Mouse (Mus musculus) induced T-regulatory cell, adult 2 months (primary cell): ENCODE results near the gene Hmx1.

Source experiments
- DNase-seq: peaks from one replicate; pipeline ENCODE4 v3.0.0-alpha.2; 2012; ENCODE audit warnings: low read depth

The Hmx1 gene

GRCm38 (mm10) chr5:35388491-35389111, at the start of gene Hmx1:
Gene Hmx1 (plus strand): TSS chr5:35389108.
- DNase-seq, result no peak

DNA sequence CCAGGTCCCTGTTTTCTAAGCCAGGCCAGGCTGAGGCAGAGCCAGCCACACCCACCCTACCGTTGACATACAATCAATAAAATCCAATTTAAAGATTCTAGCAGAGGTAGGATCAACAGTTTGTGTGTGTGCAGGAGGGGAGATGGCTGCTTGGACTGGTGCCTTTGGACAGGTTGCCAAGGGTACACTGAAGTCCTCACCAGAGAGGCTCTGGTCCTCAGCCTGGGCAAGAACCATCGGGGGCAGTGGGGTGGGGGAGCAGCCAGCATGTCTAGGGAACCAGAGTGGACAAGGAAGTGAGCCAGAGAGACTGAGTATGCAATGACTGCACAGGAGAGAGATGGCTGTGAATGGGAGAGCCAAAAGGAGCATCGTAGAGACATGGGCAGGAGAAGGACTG, 43.8 kb upstream of the Hmx1 start:
- no peak for DNase-seq

DNA sequence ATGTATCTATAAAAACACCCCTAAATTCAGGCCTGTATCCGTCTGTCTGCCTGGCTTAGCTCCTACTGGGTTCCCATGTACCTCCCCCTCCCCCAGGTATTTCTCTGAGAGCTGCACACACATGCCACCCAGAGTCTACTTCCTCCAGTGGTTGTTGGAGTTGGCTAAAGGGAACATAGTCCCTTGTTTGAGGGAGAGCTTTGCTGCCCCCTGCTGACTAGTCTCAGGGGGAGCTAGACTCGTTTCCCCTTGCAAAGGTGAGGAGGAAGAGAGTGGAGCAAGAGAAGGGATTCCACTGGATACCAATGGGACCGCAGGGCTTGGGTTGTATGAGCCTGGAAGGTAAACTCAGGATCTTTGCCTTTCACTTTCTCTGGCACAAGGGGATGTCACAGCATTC, 40.1 kb upstream of the Hmx1 start:
- peak; percentile 56 for DNase-seq

DNA sequence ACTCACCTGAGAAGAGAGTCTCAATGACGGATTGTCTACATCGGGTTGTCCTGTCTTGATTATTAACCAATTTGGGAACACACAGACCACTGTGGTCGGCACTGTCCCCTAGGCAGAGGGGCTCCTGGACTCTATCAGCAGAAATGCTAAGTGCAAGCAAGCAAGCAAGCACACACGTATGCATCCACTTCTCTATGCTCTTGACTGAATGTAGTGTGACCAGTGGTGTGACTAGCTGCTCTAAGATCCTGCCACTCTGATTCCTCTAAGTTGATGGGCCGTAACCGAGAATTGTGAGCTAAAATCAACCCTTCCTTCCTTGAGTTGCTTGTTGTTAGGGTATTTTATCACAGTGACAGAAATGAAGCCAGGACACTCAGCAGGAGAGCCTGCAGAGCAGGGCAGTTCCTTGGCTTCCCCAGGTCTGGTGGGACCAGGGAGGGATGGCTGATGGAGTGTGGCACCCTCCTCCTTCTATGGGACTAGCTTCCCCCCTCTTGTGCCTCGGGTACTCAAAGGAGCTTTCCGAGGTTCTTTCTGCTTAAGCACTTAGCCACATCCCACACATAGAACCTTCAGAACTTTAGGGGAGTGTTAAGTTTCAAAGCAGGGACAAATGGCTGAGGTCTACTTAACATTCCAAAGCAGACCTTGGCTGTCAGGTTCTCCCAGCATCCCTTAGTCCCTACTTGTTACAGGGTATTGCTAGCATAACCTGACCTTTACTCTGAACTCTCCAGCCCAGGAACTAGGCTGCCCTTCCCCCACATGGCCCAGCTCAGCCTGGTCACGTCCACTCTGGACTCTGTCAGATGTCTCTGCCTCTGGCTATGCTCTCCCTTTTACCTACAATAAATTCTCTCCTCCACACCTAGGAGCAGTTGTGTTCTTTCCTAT, 31.1 kb upstream of the Hmx1 start:
- no peak for DNase-seq

DNA sequence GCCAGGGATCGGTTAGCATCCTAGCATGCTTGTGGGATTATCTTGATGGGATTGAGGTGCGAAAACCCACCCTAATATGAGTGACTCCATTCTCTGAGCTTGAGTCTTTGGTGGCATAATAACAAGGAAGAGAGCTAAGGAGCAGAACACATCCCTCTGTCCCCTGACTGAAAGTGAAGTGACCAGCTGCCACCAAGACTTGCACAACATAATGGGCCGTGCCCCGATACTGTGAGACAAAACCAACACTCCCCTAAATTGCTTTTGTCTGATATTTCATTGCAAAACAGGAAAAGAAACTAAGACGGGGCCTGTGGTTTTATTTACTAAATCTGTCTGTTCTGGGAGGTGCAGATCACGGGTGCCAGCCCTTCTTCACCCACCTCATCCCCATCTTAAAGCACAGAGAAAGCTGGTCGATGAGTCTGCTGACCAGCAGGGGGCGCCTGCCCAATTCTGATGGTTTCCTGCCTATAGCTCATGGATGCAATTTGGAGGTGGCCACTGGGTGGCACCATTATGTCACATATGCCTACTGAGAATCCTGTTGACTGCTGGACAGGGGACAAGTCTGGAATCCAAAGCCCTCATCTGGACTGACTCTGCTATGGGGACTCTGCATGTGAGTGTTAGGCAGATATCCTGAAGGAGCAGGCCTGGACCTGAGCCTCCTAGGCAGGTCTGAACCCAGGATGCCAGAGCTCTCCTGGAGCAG, 27.2 kb upstream of the Hmx1 start:
- peak; percentile 89 for DNase-seq

- no peak for DNase-seq
Measured at GRCm38 (mm10) chr5:35366241-35367032, 22.5 kb upstream of the Hmx1 start.

DNA sequence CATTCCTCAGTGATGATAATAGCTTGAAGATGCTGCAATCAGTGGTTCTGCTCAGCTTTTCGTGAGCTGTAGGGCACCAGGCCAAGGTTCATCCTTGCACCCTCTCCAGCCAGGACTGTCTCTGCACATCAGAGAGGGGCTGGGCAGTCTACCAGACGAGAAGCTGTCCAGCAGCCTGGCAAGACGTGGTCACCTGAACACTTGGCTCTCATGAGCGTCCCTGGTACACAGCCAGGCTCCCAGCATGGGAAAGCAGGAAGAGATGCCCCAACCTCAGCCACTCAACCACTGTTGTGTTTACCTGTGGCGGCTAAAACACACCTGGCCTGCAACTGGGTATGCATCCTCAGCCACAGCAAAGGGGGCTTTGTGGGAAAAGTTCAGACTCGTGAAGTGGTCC, 20.0 kb upstream of the Hmx1 start:
- DNase-seq, result no peak

DNA sequence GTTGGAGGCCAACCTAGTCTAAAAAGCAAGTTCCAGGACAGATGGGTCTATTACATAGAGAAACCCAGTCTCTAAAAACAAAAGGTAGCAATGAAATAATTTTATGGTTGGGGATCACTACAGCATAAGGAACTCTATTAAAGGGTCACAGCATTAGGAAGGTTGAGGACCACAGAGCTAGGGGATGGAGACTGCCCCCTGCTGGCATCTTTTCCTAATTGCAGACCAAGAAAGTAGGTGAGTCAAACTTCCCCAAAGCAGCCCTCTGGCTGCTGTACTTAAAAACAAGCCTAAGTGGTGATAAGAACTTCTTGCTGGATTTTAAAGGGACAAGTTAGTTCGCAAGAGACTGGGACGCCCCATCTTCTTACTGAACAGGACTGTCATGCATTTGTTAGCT, 9.8 kb upstream of the Hmx1 start:
- peak; percentile 21 for DNase-seq

DNA sequence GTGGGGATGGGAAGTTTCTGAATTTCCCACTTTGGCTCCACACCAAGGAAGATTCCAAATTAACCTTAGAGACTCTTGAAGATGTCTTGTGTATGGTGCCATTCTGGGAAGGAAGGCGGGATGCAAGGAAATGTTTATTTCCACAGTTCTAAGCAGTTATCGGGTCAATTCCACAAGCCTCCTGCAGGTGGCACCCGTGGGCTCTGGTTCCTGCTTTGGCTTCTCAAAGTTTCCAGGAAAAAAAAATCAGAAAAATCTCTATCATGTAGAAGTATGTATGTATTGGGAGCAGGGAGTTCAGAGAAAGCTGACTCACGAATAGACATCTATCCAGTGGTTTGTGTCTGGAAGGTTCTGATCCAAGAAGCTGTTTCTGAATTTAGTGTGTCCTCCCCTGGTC, 9.1 kb upstream of the Hmx1 start:
- DNase-seq, result peak; percentile 51

- no peak for DNase-seq
Measured at GRCm38 (mm10) chr5:35387834-35388490, 946 bp upstream of the Hmx1 start.

GRCm38 (mm10) chr5:35389441-35389840, 533 bp downstream of the Hmx1 start:
- no peak for DNase-seq

GRCm38 (mm10) chr5:35389915-35390314, 1.0 kb downstream of the Hmx1 start:
- DNase-seq, result no peak

DNA sequence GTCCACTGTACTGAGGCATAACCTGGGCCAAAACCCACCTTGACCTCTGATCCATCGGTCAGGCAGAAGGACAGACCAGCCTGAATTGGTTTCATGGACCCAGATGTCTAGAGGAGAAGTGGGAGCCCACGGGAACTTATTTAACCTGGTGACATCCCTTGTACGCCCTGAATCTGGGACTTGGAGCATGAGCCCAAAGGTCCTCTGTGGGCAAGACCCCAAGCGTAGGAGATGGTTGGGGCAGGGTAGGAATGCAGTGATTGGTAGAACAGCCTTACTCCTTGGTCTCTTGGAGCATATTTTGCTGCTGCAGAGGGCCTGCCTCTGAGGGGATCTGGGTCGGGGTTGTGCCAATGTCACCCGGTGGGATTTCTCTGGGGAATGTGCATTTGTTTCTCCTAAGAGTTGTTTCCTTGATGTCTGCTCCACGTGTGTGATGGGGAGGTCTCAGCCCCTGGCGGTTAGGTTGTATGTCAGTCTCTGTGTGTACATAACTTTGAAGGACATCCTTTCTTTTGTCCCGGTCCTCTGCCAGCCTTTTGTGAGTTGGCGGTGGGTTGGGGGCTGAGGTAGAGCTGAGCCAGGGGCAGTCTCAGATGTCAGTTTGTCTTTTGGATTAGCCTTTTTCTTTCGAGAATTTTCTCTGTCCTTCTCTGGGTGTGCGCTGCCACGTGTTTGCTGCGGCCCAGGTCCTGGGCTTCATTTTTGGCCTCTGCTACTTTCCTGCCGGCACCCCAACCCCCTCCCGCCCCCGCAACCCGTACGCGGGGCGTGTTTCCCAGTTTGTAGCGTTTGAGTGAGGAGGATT, 2.1 kb downstream of the Hmx1 start:
- DNase-seq, result no peak

DNA sequence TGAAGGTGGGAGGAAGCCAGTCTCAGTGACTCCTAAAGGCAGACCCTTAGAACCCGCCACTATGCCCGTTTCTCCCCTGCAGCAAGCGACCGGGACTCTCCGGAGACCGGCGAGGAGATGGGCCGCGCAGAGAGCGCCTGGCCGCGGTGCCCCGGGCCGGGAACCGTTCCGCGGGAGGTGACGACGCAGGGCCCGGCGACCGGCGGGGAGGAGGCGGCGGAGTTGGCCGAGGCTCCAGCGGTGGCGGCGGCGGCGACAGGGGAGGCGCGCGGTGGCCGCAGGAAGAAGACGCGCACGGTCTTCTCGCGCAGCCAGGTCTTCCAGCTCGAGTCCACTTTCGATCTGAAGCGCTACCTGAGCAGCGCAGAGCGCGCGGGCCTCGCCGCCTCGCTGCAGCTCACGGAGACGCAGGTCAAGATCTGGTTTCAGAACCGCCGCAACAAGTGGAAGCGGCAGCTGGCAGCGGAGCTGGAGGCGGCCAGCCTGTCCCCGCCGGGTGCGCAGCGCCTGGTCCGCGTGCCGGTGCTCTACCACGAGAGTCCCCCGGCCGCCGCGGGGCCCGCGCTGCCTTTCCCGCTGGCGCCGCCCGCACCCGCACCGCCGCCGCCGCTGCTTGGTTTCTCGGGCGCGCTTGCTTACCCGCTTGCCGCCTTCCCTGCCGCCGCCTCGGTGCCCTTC, 2.9 kb downstream of the Hmx1 start:
- DNase-seq, result no peak

GRCm38 (mm10) chr5:35392334-35392695, 3.4 kb downstream of the Hmx1 start:
- no peak for DNase-seq

GRCm38 (mm10) chr5:35395566-35396440, 6.9 kb downstream of the Hmx1 start:
- DNase-seq, result no peak

GRCm38 (mm10) chr5:35396976-35397641, 8.2 kb downstream of the Hmx1 start:
- no peak for DNase-seq

DNA sequence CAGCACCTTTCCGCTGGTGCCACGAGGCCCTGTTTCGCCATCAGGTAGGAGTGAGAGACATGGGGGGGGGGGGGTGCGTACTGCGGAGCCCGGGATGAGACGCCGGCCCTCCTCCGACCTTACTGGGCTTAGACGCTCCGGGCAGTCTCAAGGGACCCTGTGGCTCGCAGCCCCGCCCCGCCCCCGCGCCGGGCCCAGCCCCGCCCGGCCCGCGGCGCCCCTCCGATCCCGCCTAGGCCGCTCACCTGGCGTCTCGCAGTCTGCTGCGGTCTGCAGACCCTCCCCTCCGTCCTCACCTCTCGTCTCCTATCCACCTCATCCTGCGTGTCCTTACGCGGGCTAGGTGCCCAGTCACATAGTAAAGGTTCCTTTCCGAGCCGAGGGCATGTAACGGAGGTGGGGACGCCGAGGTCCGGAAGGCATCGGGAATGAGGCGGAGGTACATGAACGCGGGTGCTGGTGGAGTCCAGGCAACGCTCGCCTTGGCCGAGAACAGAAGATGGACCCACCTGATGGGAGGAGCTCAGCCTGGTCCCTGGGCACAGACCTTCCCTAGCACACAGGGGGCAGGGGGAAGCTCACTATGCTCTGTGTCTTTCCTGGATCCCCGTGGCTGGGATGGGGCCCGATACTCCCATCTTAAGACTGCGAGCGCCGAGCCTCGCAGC, 8.9 kb downstream of the Hmx1 start:
- no peak for DNase-seq
